Mouse (Mus musculus) bone marrow, adult 2 months (tissue): ENCODE results near the gene Kcne1. TPM values are rescaled to one million over a fixed set of nuclear protein-coding genes. Genes with fewer than 3 reads are reported as not detected.
A peak's percentile ranks its signal among the peaks of the same experiment; 100 is the strongest.

Source experiments
- H3K27ac ChIP-seq: fragments of 200-500 bp; 2 replicates; pipeline ENCODE4 v1.5.1; 2012; ENCODE audit warnings: low read depth, mild to moderate bottlenecking, control low read depth, inconsistent platforms, low read length; ENCODE audit not compliant: control insufficient read depth, poor library complexity, insufficient read depth
- H3K4me1 ChIP-seq: fragments of 200-500 bp; 2 replicates; pipeline ENCODE4 v1.6.1; 2011; ENCODE audit warnings: low read length; ENCODE audit not compliant: control insufficient read depth, insufficient read depth
- H3K4me3 ChIP-seq: fragments of 200-500 bp; replicated peaks from 2 replicates; pipeline ENCODE3; 2011; ENCODE audit warnings: mild to moderate bottlenecking, low read depth, low read length, control low read depth; ENCODE audit not compliant: control insufficient read depth
- CTCF ChIP-seq: fragments of 200-500 bp; IDR thresholded peaks from 2 replicates; pipeline ENCODE4 v1.5.1; 2011; ENCODE audit warnings: low read length, control low read depth; ENCODE audit not compliant: control insufficient read depth, insufficient read depth
- POLR2A ChIP-seq: fragments of 200-500 bp; IDR thresholded peaks from 2 replicates; pipeline ENCODE4 v1.6.1; 2011; ENCODE audit warnings: low read depth, mild to moderate bottlenecking, control low read depth, low read length, borderline replicate concordance; ENCODE audit not compliant: control insufficient read depth
- WGBS: fragments of 180-500 bp; shearing (Covaris S2); methylation state at CpG from one replicate; pipeline ENCODE4 v1.1.7; 2018; 5-methylcytosine and 5-hydroxymethylcytosine counted together
- polyA plus RNA-seq: library from polyadenylated mRNA; stranded (reverse); fragments of >200 nt; gene quantifications from 2 replicates; pipeline ENCODE4 v1.2.4, GENCODE M21; 2011; ENCODE audit warnings: low replicate concordance; ENCODE audit not compliant: missing spikeins, insufficient read depth, insufficient read length

Kcne1 gene
- polyA plus RNA-seq, 1 experiment: not detected

DNA sequence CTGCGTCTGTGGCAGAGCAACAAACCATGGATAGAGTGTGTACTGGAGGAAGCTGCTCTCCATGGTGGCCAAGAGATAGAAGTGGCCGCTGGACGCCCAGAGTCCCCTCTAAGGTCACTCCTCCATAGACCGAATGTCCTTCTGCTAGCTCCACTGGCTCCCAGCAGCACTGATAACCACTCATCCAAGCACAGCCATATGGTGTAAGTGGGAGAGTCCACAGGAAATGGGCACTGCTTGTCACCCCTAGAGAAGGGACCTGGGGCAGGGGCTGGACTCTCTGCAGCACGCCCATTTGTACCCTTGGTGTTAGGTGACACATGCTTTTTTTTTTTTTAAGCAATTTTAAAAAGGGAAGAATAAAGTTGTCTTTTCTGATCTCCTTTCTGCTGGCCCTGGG is 28.3 kb downstream of the Kcne1 start:
- Histone ChIP-seq H3K4me1 (no peaks in the 10 kb centered on the region), H3K4me3 (no peak overlapping the region), H3K27ac (no peak overlapping the region)
- 79% methylated on average over 5 of the region's 5 CpGs for WGBS
- TF ChIP-seq POLR2A (no peak), CTCF (no peak)

- TF ChIP-seq CTCF (no peak), POLR2A (no peak)
- WGBS: 79% methylated on average over 10 of the region's 10 CpGs
- no peaks in the 10 kb centered on the region for H3K4me1 ChIP-seq
Observed at GRCm38 (mm10) chr16:92327911-92328310, 31.4 kb downstream of the Kcne1 start.

DNA sequence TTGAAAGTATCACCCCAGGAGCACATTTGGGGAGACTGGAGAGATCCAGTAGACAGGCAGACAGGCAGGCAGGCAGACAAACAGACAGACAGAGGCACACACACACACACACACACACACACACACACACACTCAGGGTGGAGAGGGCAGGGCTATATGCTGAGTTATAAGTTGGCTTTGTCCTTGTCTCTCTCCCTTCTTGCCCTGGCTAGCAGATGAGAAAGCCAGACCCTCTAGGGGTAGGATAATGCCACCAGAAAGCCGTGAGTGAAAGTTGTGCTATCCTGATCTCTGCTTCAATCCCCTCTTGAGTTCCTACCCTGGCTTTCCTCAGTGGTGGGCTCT is 34.2 kb downstream of the Kcne1 start:
- Histone ChIP-seq H3K27ac (no peak overlapping the region), H3K4me3 (no peak overlapping the region)
- WGBS: 65% methylated on average over 1 of the region's 1 CpGs

More at GRCm38 (mm10) chr16:92327911-92328310, 31.4 kb downstream of the Kcne1 start:
- Histone ChIP-seq H3K4me3 (no peak overlapping the region), H3K27ac (no peak overlapping the region)

GRCm38 (mm10) chr16:92324309-92325061 is 34.8 kb downstream of the Kcne1 start:
- TF ChIP-seq POLR2A: no peak
- TF ChIP-seq CTCF: no peak
- Histone ChIP-seq H3K4me3 (no peak overlapping the region), H3K4me1 (no peaks in the 10 kb centered on the region), H3K27ac (no peak overlapping the region)
- 89% methylated on average over 7 of the region's 7 CpGs for WGBS

More for the DNA sequence above, 34.2 kb downstream of the Kcne1 start:
- no peaks in the 10 kb centered on the region for H3K4me1 ChIP-seq
- TF ChIP-seq POLR2A: no peak
- no peak for TF ChIP-seq CTCF

DNA sequence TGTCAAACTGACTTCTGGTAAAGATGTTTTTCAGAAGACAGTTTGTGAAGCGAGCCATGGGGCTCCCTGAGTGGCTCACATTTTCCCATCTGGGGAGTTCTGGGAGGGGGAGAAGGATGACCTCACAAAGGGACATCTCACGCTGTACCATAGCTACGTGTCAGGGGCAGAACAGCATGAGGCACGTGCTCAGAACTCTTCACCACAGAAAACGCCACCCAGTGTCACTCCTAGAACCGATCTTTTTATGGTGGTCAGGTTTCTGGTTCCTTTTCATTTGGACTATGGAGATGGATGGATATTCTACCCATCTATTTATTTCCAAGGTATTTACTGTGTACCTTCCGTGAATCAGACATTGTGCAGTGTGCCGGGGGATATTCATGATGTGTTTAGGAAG is 37.9 kb downstream of the Kcne1 start, which contains the start of gene Fam243:
TSS of gene Fam243 (minus strand) at position 101 of the 400 bp plus-strand sequence.
- Histone ChIP-seq H3K27ac (no peak within 1 kb of the TSS), H3K4me3 (no peak within 1 kb of the TSS), H3K4me1 (no peaks in the 10 kb centered on the region)
- WGBS: 82% methylated on average over 8 of the region's 8 CpGs
- TF ChIP-seq POLR2A: no peak
- no peak for TF ChIP-seq CTCF

GRCm38 (mm10) chr16:92320361-92320760 is 38.9 kb downstream of the Kcne1 start:
- Histone ChIP-seq H3K4me1 (no peaks in the 10 kb centered on the region), H3K27ac (no peak overlapping the region), H3K4me3 (no peak overlapping the region)
- 78% methylated on average over 3 of the region's 3 CpGs for WGBS
- no peak for TF ChIP-seq CTCF
- no peak for TF ChIP-seq POLR2A

DNA sequence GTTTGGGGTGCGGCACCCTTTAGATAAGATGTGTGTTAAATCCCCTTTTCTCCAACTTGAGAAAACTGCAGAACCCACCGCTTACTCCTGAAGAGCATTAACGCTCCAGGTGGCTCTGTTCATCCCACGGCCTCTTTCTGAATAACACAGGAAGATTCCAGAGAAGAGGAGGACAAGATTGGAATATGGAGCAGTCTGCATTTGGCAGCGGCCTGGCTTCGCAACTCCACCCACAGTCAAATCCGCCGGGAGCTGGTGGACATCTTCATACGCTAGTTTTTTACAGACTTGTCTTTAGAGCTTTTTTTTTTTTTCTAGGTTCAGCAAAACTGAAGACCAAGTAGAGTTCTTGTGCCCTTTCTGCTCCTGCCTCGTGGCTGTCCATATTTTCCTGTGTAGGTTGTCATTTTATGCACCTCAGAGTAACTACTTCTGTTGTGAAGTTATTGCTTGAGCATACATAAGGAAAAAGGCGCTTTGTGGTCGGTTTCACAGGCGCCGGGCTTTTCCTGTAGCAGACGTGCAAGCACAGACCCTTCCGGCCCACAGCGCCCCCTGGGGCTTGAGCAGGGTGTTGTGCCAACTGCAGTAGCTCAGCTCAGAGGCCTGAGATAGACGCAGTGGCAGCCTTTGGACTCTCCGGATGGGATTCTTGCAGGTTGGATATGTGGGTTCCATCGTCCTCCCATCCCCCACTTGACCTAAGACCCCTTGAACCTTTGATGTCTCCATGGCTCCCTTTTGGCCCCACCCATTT is 39.7 kb downstream of the Kcne1 start:
- 42% methylated on average over 20 of the region's 20 CpGs for WGBS
- TF ChIP-seq POLR2A (no peak), CTCF (peak; percentile 65)
- Histone ChIP-seq H3K27ac (no peak overlapping the region), H3K4me1 (no peaks in the 10 kb centered on the region), H3K4me3 (no peak overlapping the region)

GRCm38 (mm10) chr16:92316049-92316738 is 43.1 kb downstream of the Kcne1 start:
- Histone ChIP-seq H3K27ac (no peak overlapping the region), H3K4me1 (no peaks in the 10 kb centered on the region), H3K4me3 (no peak overlapping the region)
- TF ChIP-seq POLR2A (no peak), CTCF (no peak)
- 77% methylated on average over 7 of the region's 7 CpGs for WGBS
